Mouse (Mus musculus) liver, embryonic 15.5 days (tissue): Measurements from ENCODE around the gene Olfr414. TPM values are rescaled to one million over a fixed set of nuclear protein-coding genes. Genes with fewer than 3 reads are reported as not detected.

Experiments used
- ATAC-seq: fragments of 200-750 bp; cut with Nextera tagmentation; 2 replicates; pipeline ENCODE4 v1.8.0; 2017; ENCODE audit warnings: moderate number of reproducible peaks, mild to moderate bottlenecking, moderate library complexity; ENCODE audit not compliant: insufficient read depth
- H3K27ac ChIP-seq: fragments of 300-500 bp; sonication (generic); replicated peaks from 2 replicates; pipeline ENCODE4 v1.5.1; 2015; ENCODE audit warnings: mild to moderate bottlenecking, inconsistent platforms
- H3K27me3 ChIP-seq: fragments of 300-500 bp; sonication (generic); 2 replicates; pipeline ENCODE4 v1.6.1; 2015; ENCODE audit warnings: mild to moderate bottlenecking, inconsistent platforms
- H3K36me3 ChIP-seq: fragments of 300-500 bp; sonication (generic); replicated peaks from 2 replicates; pipeline ENCODE4 v1.6.1; 2015; ENCODE audit warnings: moderate library complexity, mild to moderate bottlenecking, inconsistent platforms
- H3K4me1 ChIP-seq: fragments of 300-500 bp; sonication (generic); replicated peaks from 2 replicates; pipeline ENCODE4 v1.6.1; 2015; ENCODE audit warnings: inconsistent platforms
- H3K4me2 ChIP-seq: fragments of 300-500 bp; sonication (generic); 2 replicates; pipeline ENCODE4 v1.6.1; 2015; ENCODE audit warnings: moderate library complexity, mild to moderate bottlenecking, inconsistent platforms
- H3K4me3 ChIP-seq: fragments of 300-500 bp; sonication (generic); replicated peaks from 2 replicates; pipeline ENCODE4 v1.5.1; 2015; ENCODE audit warnings: mild to moderate bottlenecking, inconsistent platforms
- H3K9ac ChIP-seq: fragments of 300-500 bp; sonication (generic); 2 replicates; pipeline ENCODE4 v1.6.1; 2015; ENCODE audit warnings: moderate library complexity, mild to moderate bottlenecking, inconsistent platforms
- H3K9me3 ChIP-seq: fragments of 300-500 bp; sonication (generic); replicated peaks from 2 replicates; pipeline ENCODE4 v1.6.1; 2016; ENCODE audit warnings: inconsistent platforms
- WGBS: fragments of 180-500 bp; shearing (Covaris S2); methylation state at CpG from one replicate; pipeline ENCODE4 v1.1.7; 2015; ENCODE audit warnings: mixed read lengths; ENCODE audit not compliant: insufficient replicate concordance; 5-methylcytosine and 5-hydroxymethylcytosine counted together
- polyA plus RNA-seq: library from polyadenylated mRNA; unstranded; fragments of >200 nt; fragmentation: Nextera tagmentation; extraction: Ambion mirVana; gene quantifications from 2 replicates; pipeline ENCODE4 v1.2.1, GENCODE M21; 2015

Gene Olfr414
- polyA plus RNA-seq, result not detected in 2 replicates

GRCm38 (mm10) chr1:174423764-174424163, at the start of gene Olfr414:
Gene Olfr414 (plus strand): TSS chr1:174424064.
- Histone ChIP-seq H3K27me3 (no peaks in the 10 kb centered on the region), H3K4me3 (no peak within 1 kb of the TSS), H3K27ac (no peak within 1 kb of the TSS), H3K4me2 (no peak within 1 kb of the TSS), H3K9ac (no peak within 1 kb of the TSS), H3K4me1 (peaks cover 18% of the 10 kb centered on the region), H3K36me3 (no peaks in the 10 kb centered on the region), H3K9me3 (no peaks in the 10 kb centered on the region)
- no peak for ATAC-seq
- WGBS, result 16% methylated on average over 1 of the region's 1 CpGs

GRCm38 (mm10) chr1:174390746-174391145, 33.1 kb upstream of the Olfr414 start, which contains the start of gene Olfr248:
Gene Olfr248 (plus strand): TSS chr1:174391046.
- H3K27ac ChIP-seq, result no peak within 1 kb of the TSS
- no peaks in the 10 kb centered on the region for H3K27me3 ChIP-seq
- H3K36me3 ChIP-seq, result no peaks in the 10 kb centered on the region
- H3K9ac ChIP-seq, result no peak within 1 kb of the TSS
- H3K4me1 ChIP-seq, result no peaks in the 10 kb centered on the region
- no peaks in the 10 kb centered on the region for H3K9me3 ChIP-seq
- 82% methylated on average over 2 of the region's 2 CpGs for WGBS
- H3K4me2 ChIP-seq, result no peak within 1 kb of the TSS
- ATAC-seq, result no peak
- H3K4me3 ChIP-seq, result no peak within 1 kb of the TSS

- peak; percentile 55; the same call in 1 of the 2 replicates for ATAC-seq
- Histone ChIP-seq H3K4me1 (peaks cover 18% of the 10 kb centered on the region), H3K4me3 (no peak overlapping the region), H3K4me2 (no peak overlapping the region), H3K27ac (no peak overlapping the region), H3K9me3 (no peaks in the 10 kb centered on the region), H3K9ac (no peak overlapping the region), H3K36me3 (no peaks in the 10 kb centered on the region), H3K27me3 (no peaks in the 10 kb centered on the region)
- 20% methylated on average over 4 of the region's 4 CpGs for WGBS
Observed at GRCm38 (mm10) chr1:174422959-174423358, 905 bp upstream of the Olfr414 start.

GRCm38 (mm10) chr1:174426180-174426986, 2.5 kb downstream of the Olfr414 start:
- H3K4me3 ChIP-seq, result no peak overlapping the region
- 8% methylated on average over 3 of the region's 3 CpGs for WGBS
- H3K4me2 ChIP-seq, result no peak overlapping the region
- peaks cover 18% of the 10 kb centered on the region for H3K4me1 ChIP-seq
- H3K27ac ChIP-seq, result no peak overlapping the region
- no peak overlapping the region for H3K9ac ChIP-seq
- H3K27me3 ChIP-seq, result no peaks in the 10 kb centered on the region
- no peaks in the 10 kb centered on the region for H3K36me3 ChIP-seq
- H3K9me3 ChIP-seq, result no peaks in the 10 kb centered on the region
- peak; percentile 83 for ATAC-seq

- H3K4me2 ChIP-seq, result no peak overlapping the region
- H3K4me3 ChIP-seq, result no peak overlapping the region
- H3K27ac ChIP-seq, result no peak overlapping the region
- no peaks in the 10 kb centered on the region for H3K36me3 ChIP-seq
- H3K4me1 ChIP-seq, result peaks cover 18% of the 10 kb centered on the region
- no peak overlapping the region for H3K9ac ChIP-seq
- 55% methylated on average over 1 of the region's 1 CpGs for WGBS
- ATAC-seq, result no peak
- no peaks in the 10 kb centered on the region for H3K9me3 ChIP-seq
- no peaks in the 10 kb centered on the region for H3K27me3 ChIP-seq
Observed at GRCm38 (mm10) chr1:174427402-174427801, 3.5 kb downstream of the Olfr414 start.

- Histone ChIP-seq H3K4me3 (no peak overlapping the region), H3K9me3 (no peaks in the 10 kb centered on the region), H3K9ac (no peak overlapping the region), H3K4me2 (no peak overlapping the region), H3K27ac (no peak overlapping the region), H3K36me3 (no peaks in the 10 kb centered on the region), H3K4me1 (peaks cover 18% of the 10 kb centered on the region), H3K27me3 (no peaks in the 10 kb centered on the region)
- 25% methylated on average over 2 of the region's 2 CpGs for WGBS
- peak; percentile 36 for ATAC-seq
Observed at GRCm38 (mm10) chr1:174428407-174428806, 4.5 kb downstream of the Olfr414 start.

GRCm38 (mm10) chr1:174434121-174434520, 10.3 kb downstream of the Olfr414 start:
- no peak overlapping the region for H3K27ac ChIP-seq
- H3K9me3 ChIP-seq, result no peaks in the 10 kb centered on the region
- no peak overlapping the region for H3K9ac ChIP-seq
- no peak overlapping the region for H3K4me3 ChIP-seq
- H3K27me3 ChIP-seq, result no peaks in the 10 kb centered on the region
- no peak for ATAC-seq
- H3K36me3 ChIP-seq, result no peaks in the 10 kb centered on the region
- 24% methylated on average over 1 of the region's 1 CpGs for WGBS
- no peak overlapping the region for H3K4me2 ChIP-seq
- H3K4me1 ChIP-seq, result no peaks in the 10 kb centered on the region

- no peaks in the 10 kb centered on the region for H3K9me3 ChIP-seq
- no peak for ATAC-seq
- H3K4me3 ChIP-seq, result no peak within 1 kb of the TSS
- no peak within 1 kb of the TSS for H3K4me2 ChIP-seq
- H3K36me3 ChIP-seq, result no peaks in the 10 kb centered on the region
- no peaks in the 10 kb centered on the region for H3K4me1 ChIP-seq
- H3K27me3 ChIP-seq, result no peaks in the 10 kb centered on the region
- H3K9ac ChIP-seq, result no peak within 1 kb of the TSS
- WGBS, result 43% methylated on average over 1 of the region's 1 CpGs
- no peak within 1 kb of the TSS for H3K27ac ChIP-seq
Observed at GRCm38 (mm10) chr1:174441782-174442181, 17.9 kb downstream of the Olfr414 start, which contains the start of gene Olfr220. Gene Olfr220 (plus strand): TSS chr1:174442082.

GRCm38 (mm10) chr1:174455100-174455499, 31.2 kb downstream of the Olfr414 start:
- no peaks in the 10 kb centered on the region for H3K4me1 ChIP-seq
- no peaks in the 10 kb centered on the region for H3K36me3 ChIP-seq
- no peak for ATAC-seq
- H3K9ac ChIP-seq, result no peak overlapping the region
- no peak overlapping the region for H3K4me2 ChIP-seq
- no peaks in the 10 kb centered on the region for H3K27me3 ChIP-seq
- H3K9me3 ChIP-seq, result no peaks in the 10 kb centered on the region
- H3K4me3 ChIP-seq, result no peak overlapping the region
- no peak overlapping the region for H3K27ac ChIP-seq
- 64% methylated on average over 2 of the region's 2 CpGs for WGBS

- no peak overlapping the region for H3K4me3 ChIP-seq
- H3K9ac ChIP-seq, result no peak overlapping the region
- WGBS, result 29% methylated on average over 3 of the region's 3 CpGs
- H3K27me3 ChIP-seq, result no peaks in the 10 kb centered on the region
- ATAC-seq, result no peak
- no peaks in the 10 kb centered on the region for H3K9me3 ChIP-seq
- H3K36me3 ChIP-seq, result no peaks in the 10 kb centered on the region
- H3K4me1 ChIP-seq, result no peaks in the 10 kb centered on the region
- H3K4me2 ChIP-seq, result no peak overlapping the region
- H3K27ac ChIP-seq, result no peak overlapping the region
Observed at GRCm38 (mm10) chr1:174465385-174465784, 41.5 kb downstream of the Olfr414 start.

GRCm38 (mm10) chr1:174466240-174466639, 42.4 kb downstream of the Olfr414 start:
- no peaks in the 10 kb centered on the region for H3K36me3 ChIP-seq
- H3K9me3 ChIP-seq, result no peaks in the 10 kb centered on the region
- no peak overlapping the region for H3K9ac ChIP-seq
- H3K4me1 ChIP-seq, result no peaks in the 10 kb centered on the region
- 18% methylated on average over 2 of the region's 2 CpGs for WGBS
- no peak overlapping the region for H3K27ac ChIP-seq
- no peaks in the 10 kb centered on the region for H3K27me3 ChIP-seq
- H3K4me2 ChIP-seq, result no peak overlapping the region
- H3K4me3 ChIP-seq, result no peak overlapping the region
- ATAC-seq, result no peak
